Mouse (Mus musculus): ENCODE measurements around the gene Atp9a. TPM values are rescaled to one million over a fixed set of nuclear protein-coding genes. Genes with fewer than 3 reads are reported as not detected.

Atp9a gene
- polyA plus RNA-seq, 1 experiment from 2014 or later = 30.4 TPM

GRCm38 (mm10) chr2:168767582-168767981 is 25.4 kb upstream of the Atp9a start, which contains the start of gene Sall4:
Sall4 (minus strand) TSS chr2:168767943.
- DNase-seq (ENCODE audit: low spot score) (no peak), ATAC-seq (ENCODE audit: insufficient read depth, low FRiP score, low TSS enrichment) (no peak)
- WGBS = 15% methylated on average over 10 of the region's 10 CpGs
- Histone ChIP-seq H3K9me3 (ENCODE audit: control insufficient read depth, low read length) (no peaks in the 10 kb centered on the region), H3K4me1 (ENCODE audit: control insufficient read depth, insufficient read depth, low read length) (peaks cover 23% of the 10 kb centered on the region), H3K36me3 (ENCODE audit: control insufficient read depth, insufficient read depth, low read length) (no peaks in the 10 kb centered on the region), H3K9ac (ENCODE audit: low read length) (peak within 1 kb of the TSS; percentile 81), H3K4me2 (ENCODE audit: low read depth) (peak within 1 kb of the TSS; percentile 97), H3K4me3 (ENCODE audit: low read depth, low read length) (peak within 1 kb of the TSS; percentile 65), H3K27me3 (ENCODE audit: control insufficient read depth, insufficient read depth, low read length) (0 out of 2 replicates have a peak, but pooled peaks cover 7% of the 10 kb centered on the region), H3K27ac (ENCODE audit: low read depth, low read length) (peak within 1 kb of the TSS; percentile 70)

GRCm38 (mm10) chr2:168766538-168767361 is 24.5 kb upstream of the Atp9a start:
- under 1% methylated on average over 52 of the region's 52 CpGs for WGBS
- peak; percentile 84 for ATAC-seq (ENCODE audit: insufficient read depth, low FRiP score, low TSS enrichment)
- peaks cover 31% of the 10 kb centered on the region for H3K4me1 ChIP-seq (ENCODE audit: control insufficient read depth, insufficient read depth, low read length)

GRCm38 (mm10) chr2:168765696-168766537 is 23.7 kb upstream of the Atp9a start:
- peak overlapping the region; percentile 97 for H3K4me2 ChIP-seq (ENCODE audit: low read depth)
- ATAC-seq (ENCODE audit: insufficient read depth, low FRiP score, low TSS enrichment) = no peak
- H3K4me3 ChIP-seq (ENCODE audit: low read depth, low read length) = peak overlapping the region; percentile 65
- peak overlapping the region; percentile 81 for H3K9ac ChIP-seq (ENCODE audit: low read length)
- 0% methylated on average over 65 of the region's 65 CpGs for WGBS
- H3K9me3 ChIP-seq (ENCODE audit: control insufficient read depth, low read length) = no peaks in the 10 kb centered on the region
- DNase-seq (ENCODE audit: low spot score) = peak; percentile 61
- peak overlapping the region; percentile 75 for H3K27ac ChIP-seq (ENCODE audit: low read depth, low read length)
- peaks cover 31% of the 10 kb centered on the region for H3K4me1 ChIP-seq (ENCODE audit: control insufficient read depth, insufficient read depth, low read length)
- no peaks in the 10 kb centered on the region for H3K36me3 ChIP-seq (ENCODE audit: control insufficient read depth, insufficient read depth, low read length)
- H3K27me3 ChIP-seq (ENCODE audit: control insufficient read depth, insufficient read depth, low read length) = 0 out of 2 replicates have a peak, but pooled peaks cover 7% of the 10 kb centered on the region

More at GRCm38 (mm10) chr2:168766538-168767361, 24.5 kb upstream of the Atp9a start:
- H3K4me3 ChIP-seq (ENCODE audit: low read depth, low read length) = peak overlapping the region; percentile 65
- H3K9me3 ChIP-seq (ENCODE audit: control insufficient read depth, low read length) = no peaks in the 10 kb centered on the region
- DNase-seq (ENCODE audit: low spot score) = peak; percentile 79
- H3K4me2 ChIP-seq (ENCODE audit: low read depth) = peak overlapping the region; percentile 97
- H3K36me3 ChIP-seq (ENCODE audit: control insufficient read depth, insufficient read depth, low read length) = no peaks in the 10 kb centered on the region
- H3K9ac ChIP-seq (ENCODE audit: low read length) = peak overlapping the region; percentile 81
- 0 out of 2 replicates have a peak, but pooled peaks cover 7% of the 10 kb centered on the region for H3K27me3 ChIP-seq (ENCODE audit: control insufficient read depth, insufficient read depth, low read length)
- peak overlapping the region; percentile 70 for H3K27ac ChIP-seq (ENCODE audit: low read depth, low read length)

- H3K36me3 ChIP-seq (ENCODE audit: control insufficient read depth, insufficient read depth, low read length) = no peaks in the 10 kb centered on the region
- DNase-seq (ENCODE audit: low spot score) = peak; percentile 78
- no peaks in the 10 kb centered on the region for H3K9me3 ChIP-seq (ENCODE audit: control insufficient read depth, low read length)
- ATAC-seq (ENCODE audit: insufficient read depth, low FRiP score, low TSS enrichment) = peak; percentile 26; the same call in 1 of the 2 replicates
- H3K4me2 ChIP-seq (ENCODE audit: low read depth) = peak overlapping the region; percentile 97
- peak overlapping the region; percentile 65 for H3K4me3 ChIP-seq (ENCODE audit: low read depth, low read length)
- peak overlapping the region; percentile 81 for H3K9ac ChIP-seq (ENCODE audit: low read length)
- H3K27ac ChIP-seq (ENCODE audit: low read depth, low read length) = peak overlapping the region; percentile 75
- WGBS = under 1% methylated on average over 31 of the region's 32 CpGs
- H3K4me1 ChIP-seq (ENCODE audit: control insufficient read depth, insufficient read depth, low read length) = peaks cover 31% of the 10 kb centered on the region
- H3K27me3 ChIP-seq (ENCODE audit: control insufficient read depth, insufficient read depth, low read length) = 0 out of 2 replicates have a peak, but pooled peaks cover 7% of the 10 kb centered on the region
Measured at GRCm38 (mm10) chr2:168765065-168765681, 23.0 kb upstream of the Atp9a start.

DNA sequence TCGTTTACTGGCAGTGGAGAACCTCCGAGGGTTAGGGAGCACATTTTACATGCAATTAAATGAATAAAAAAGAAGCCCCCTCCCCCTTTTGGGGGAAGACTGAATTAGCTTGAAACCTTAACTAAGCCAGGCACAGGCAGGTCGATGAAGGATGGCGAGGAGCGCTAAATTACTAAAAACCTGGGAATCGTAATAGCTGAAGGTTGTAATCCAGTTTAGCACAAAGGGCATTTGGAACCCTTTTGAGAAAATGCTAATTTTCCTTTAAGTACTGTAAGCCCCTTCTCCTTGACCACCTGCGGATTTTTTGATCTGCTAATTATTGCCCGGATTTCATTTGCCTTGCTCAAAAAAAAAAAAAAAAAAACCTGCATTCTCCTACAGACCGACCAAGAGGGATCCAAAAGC is 22.3 kb upstream of the Atp9a start:
- 7% methylated on average over 9 of the region's 9 CpGs for WGBS
- Histone ChIP-seq H3K27ac (ENCODE audit: low read depth, low read length) (no peak overlapping the region), H3K4me1 (ENCODE audit: control insufficient read depth, insufficient read depth, low read length) (peaks cover 31% of the 10 kb centered on the region)

GRCm38 (mm10) chr2:168763785-168764184 is 21.6 kb upstream of the Atp9a start:
- 0 out of 2 replicates have a peak, but pooled peaks cover 7% of the 10 kb centered on the region for H3K27me3 ChIP-seq (ENCODE audit: control insufficient read depth, insufficient read depth, low read length)
- H3K9me3 ChIP-seq (ENCODE audit: control insufficient read depth, low read length) = no peaks in the 10 kb centered on the region
- no peak overlapping the region for H3K9ac ChIP-seq (ENCODE audit: low read length)
- H3K4me3 ChIP-seq (ENCODE audit: low read depth, low read length) = 0 out of 2 replicates have a peak overlapping the region, but pooled peaks have one; percentile 8
- H3K36me3 ChIP-seq (ENCODE audit: control insufficient read depth, insufficient read depth, low read length) = no peaks in the 10 kb centered on the region
- peaks cover 31% of the 10 kb centered on the region for H3K4me1 ChIP-seq (ENCODE audit: control insufficient read depth, insufficient read depth, low read length)
- H3K4me2 ChIP-seq (ENCODE audit: low read depth) = peak overlapping the region; percentile 97
- no peak overlapping the region for H3K27ac ChIP-seq (ENCODE audit: low read depth, low read length)
- ATAC-seq (ENCODE audit: insufficient read depth, low FRiP score, low TSS enrichment) (no peak), DNase-seq (ENCODE audit: low spot score) (no peak)
- 3% methylated on average over 7 of the region's 7 CpGs for WGBS

More for the DNA sequence above, 22.3 kb upstream of the Atp9a start:
- DNase-seq (ENCODE audit: low spot score) (no peak), ATAC-seq (ENCODE audit: insufficient read depth, low FRiP score, low TSS enrichment) (no peak)
- Histone ChIP-seq H3K4me2 (ENCODE audit: low read depth) (peak overlapping the region; percentile 97), H3K36me3 (ENCODE audit: control insufficient read depth, insufficient read depth, low read length) (no peaks in the 10 kb centered on the region), H3K9me3 (ENCODE audit: control insufficient read depth, low read length) (no peaks in the 10 kb centered on the region), H3K9ac (ENCODE audit: low read length) (no peak overlapping the region), H3K4me3 (ENCODE audit: low read depth, low read length) (peak overlapping the region; percentile 65), H3K27me3 (ENCODE audit: control insufficient read depth, insufficient read depth, low read length) (0 out of 2 replicates have a peak, but pooled peaks cover 7% of the 10 kb centered on the region)

GRCm38 (mm10) chr2:168762411-168762815 is 20.2 kb upstream of the Atp9a start:
- no peaks in the 10 kb centered on the region for H3K36me3 ChIP-seq (ENCODE audit: control insufficient read depth, insufficient read depth, low read length)
- peaks cover 31% of the 10 kb centered on the region for H3K4me1 ChIP-seq (ENCODE audit: control insufficient read depth, insufficient read depth, low read length)
- H3K4me2 ChIP-seq (ENCODE audit: low read depth) = peak overlapping the region; percentile 21
- peak; percentile 40 for DNase-seq (ENCODE audit: low spot score)
- H3K27ac ChIP-seq (ENCODE audit: low read depth, low read length) = no peak overlapping the region
- 2% methylated on average over 12 of the region's 12 CpGs for WGBS
- H3K4me3 ChIP-seq (ENCODE audit: low read depth, low read length) = no peak overlapping the region
- H3K27me3 ChIP-seq (ENCODE audit: control insufficient read depth, insufficient read depth, low read length) = 0 out of 2 replicates have a peak, but pooled peaks cover 7% of the 10 kb centered on the region
- 0 out of 2 replicates have a peak overlapping the region, but pooled peaks have one; percentile 5 for H3K9ac ChIP-seq (ENCODE audit: low read length)
- H3K9me3 ChIP-seq (ENCODE audit: control insufficient read depth, low read length) = no peaks in the 10 kb centered on the region
- no peak for ATAC-seq (ENCODE audit: insufficient read depth, low FRiP score, low TSS enrichment)

DNA sequence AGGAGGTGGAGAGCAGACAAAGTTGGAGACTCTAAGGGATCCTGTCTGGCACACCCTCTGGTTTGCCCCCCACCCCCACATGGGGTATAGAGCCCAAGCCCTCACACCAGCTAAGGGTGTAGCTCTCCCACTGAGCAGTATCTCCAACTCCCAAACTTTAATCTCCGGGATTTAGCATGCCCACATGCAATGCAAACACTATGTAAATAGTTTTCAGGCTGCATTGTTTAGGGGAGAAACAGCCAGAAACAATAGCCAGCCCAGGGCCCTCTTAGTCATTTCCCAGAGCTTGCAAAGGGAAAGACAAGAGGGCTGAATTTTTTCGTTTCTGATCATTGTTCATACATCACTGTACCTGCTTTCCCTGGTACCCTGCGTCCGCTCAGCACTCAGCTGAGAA is 19.7 kb upstream of the Atp9a start:
- ATAC-seq (ENCODE audit: insufficient read depth, low FRiP score, low TSS enrichment) (no peak), DNase-seq (ENCODE audit: low spot score) (no peak)
- Histone ChIP-seq H3K4me1 (ENCODE audit: control insufficient read depth, insufficient read depth, low read length) (peaks cover 31% of the 10 kb centered on the region), H3K36me3 (ENCODE audit: control insufficient read depth, insufficient read depth, low read length) (no peaks in the 10 kb centered on the region), H3K27ac (ENCODE audit: low read depth, low read length) (no peak overlapping the region), H3K9ac (ENCODE audit: low read length) (0 out of 2 replicates have a peak overlapping the region, but pooled peaks have one; percentile 5), H3K4me2 (ENCODE audit: low read depth) (peak overlapping the region; percentile 21), H3K9me3 (ENCODE audit: control insufficient read depth, low read length) (no peaks in the 10 kb centered on the region), H3K4me3 (ENCODE audit: low read depth, low read length) (no peak overlapping the region), H3K27me3 (ENCODE audit: control insufficient read depth, insufficient read depth, low read length) (0 out of 2 replicates have a peak, but pooled peaks cover 7% of the 10 kb centered on the region)
- 7% methylated on average over 4 of the region's 4 CpGs for WGBS

All from neural tube, embryonic 11.5 days (tissue).